Mouse (Mus musculus) ES-E14 (cell line): ENCODE measurements around the gene Uggt1. TPM values are rescaled to one million over a fixed set of nuclear protein-coding genes. Genes with fewer than 3 reads are reported as not detected.

Experiments
- DNase-seq: peaks from one replicate; pipeline ENCODE4 v3.0.0-alpha.2; 2013; ENCODE audit warnings: low read depth, low spot score
- H3K27ac ChIP-seq: 2 replicates; pipeline ENCODE4 v1.5.1; 2012; ENCODE audit warnings: low read depth, mild to moderate bottlenecking, low read length, moderate library complexity, mixed read lengths; ENCODE audit not compliant: poor library complexity, insufficient read depth, severe bottlenecking
- H3K36me3 ChIP-seq: 2 replicates; pipeline ENCODE4 v1.6.1; 2012; ENCODE audit warnings: mild to moderate bottlenecking, low read length, moderate library complexity, mixed read lengths; ENCODE audit not compliant: control insufficient read depth, poor library complexity, insufficient read depth, severe bottlenecking
- H3K4me1 ChIP-seq, 2 experiments: fragments of 150-350 bp in 1 of 2; sonication (generic) in 1 of 2; 2 replicates each; pipeline ENCODE4 v1.6.1; 2012; ENCODE audit warnings: low read length in 2 of 2, mild to moderate bottlenecking in 1 of 2, mixed read lengths in 1 of 2; ENCODE audit not compliant: control insufficient read depth in 2 of 2, insufficient read depth in 2 of 2, poor library complexity in 1 of 2
- H3K4me3 ChIP-seq, 2 experiments: fragments of 150-350 bp in 1 of 2; sonication (generic) in 1 of 2; 2 replicates each; pipeline ENCODE4 v1.5.1; 2012; ENCODE audit warnings: low read length in 2 of 2, low read depth in 1 of 2, mild to moderate bottlenecking in 1 of 2, mixed read lengths in 1 of 2; ENCODE audit not compliant: insufficient read depth in 1 of 2, poor library complexity in 1 of 2, severe bottlenecking in 1 of 2
- H3K9ac ChIP-seq: 2 replicates; pipeline ENCODE4 v1.6.1; 2012; ENCODE audit warnings: low read depth, mild to moderate bottlenecking, low read length, mixed read lengths; ENCODE audit not compliant: poor library complexity, insufficient read depth, severe bottlenecking
- H3K9me3 ChIP-seq: fragments of 150-350 bp; sonication (generic); 2 replicates; pipeline ENCODE4 v1.6.1; 2012; ENCODE audit warnings: low read depth, mild to moderate bottlenecking, low read length; ENCODE audit not compliant: control insufficient read depth, insufficient read depth
- CHD2 ChIP-seq: IDR thresholded peaks from 2 replicates; pipeline ENCODE4 v1.6.1; 2014; ENCODE audit warnings: mild to moderate bottlenecking, low read depth, low read length, inconsistent platforms
- HCFC1 ChIP-seq: IDR thresholded peaks from 2 replicates; pipeline ENCODE4 v1.6.1; 2012; ENCODE audit warnings: low read length, inconsistent platforms, borderline replicate concordance; ENCODE audit not compliant: insufficient read depth
- MAFK ChIP-seq: IDR thresholded peaks from 2 replicates; pipeline ENCODE4 v1.6.1; 2014; ENCODE audit warnings: mild to moderate bottlenecking, low read depth, low read length, inconsistent platforms; ENCODE audit not compliant: insufficient read depth
- ZC3H11A ChIP-seq: IDR thresholded peaks from 2 replicates; pipeline ENCODE4 v1.6.1; 2012; ENCODE audit warnings: low read depth, mild to moderate bottlenecking, inconsistent platforms, low read length, borderline replicate concordance
- ZNF384 ChIP-seq: IDR thresholded peaks from 2 replicates; pipeline ENCODE4 v1.6.1; 2012; ENCODE audit warnings: low read depth, low read length, inconsistent platforms
- in situ Hi-C, 2 experiments: fragments of 600-800 bp; cut with MboI; formaldehyde crosslinking; loops; one replicate each; pipeline ENCODE4 v1.15.1; 2025; ENCODE audit warnings: low sequenced_read_pairs in 2 of 2, inconsistent platforms in 1 of 2; ENCODE audit not compliant: unreplicated experiment in 2 of 2
- total RNA-seq: library from RNA; depleted of rRNA; stranded (reverse); fragments of 300-350 nt; gene quantifications from 2 replicates; pipeline ENCODE4 v1.2.3, GENCODE M21; 2012

The Uggt1 gene
- total RNA-seq, 1 experiment, result 136 TPM

DNA sequence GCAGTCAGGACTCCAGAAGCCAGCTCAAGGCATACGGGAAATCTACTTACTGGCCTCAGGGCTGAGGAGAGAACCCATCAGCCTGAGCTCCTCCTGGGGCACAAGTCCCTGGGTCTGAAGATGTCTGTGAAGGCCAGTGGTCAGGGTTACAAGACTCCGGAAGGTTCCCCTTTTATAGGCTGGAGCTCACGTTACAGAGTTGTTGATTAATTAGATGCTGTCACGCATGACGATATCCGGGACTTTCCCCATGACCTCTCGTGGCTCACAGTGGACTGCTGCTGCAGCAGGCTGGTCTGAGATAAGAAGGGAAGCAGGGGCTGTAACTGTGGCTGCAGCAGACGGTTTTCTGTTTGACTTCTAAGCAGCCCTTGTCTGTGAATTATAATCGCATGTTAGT, 28.8 kb upstream of the Uggt1 start:
- Histone ChIP-seq H3K4me1 (peaks cover 2 to 4% of the 10 kb centered on the region in 2 experiments; a peak in 2 of 4 replicates), H3K27ac (no peak overlapping the region), H3K36me3 (no peaks in the 10 kb centered on the region), H3K9me3 (no peaks in the 10 kb centered on the region), H3K4me3 (0 out of 4 replicates have a peak overlapping the region, but pooled peaks of 1 of the 2 experiments have one; percentile 26), H3K9ac (no peak overlapping the region)
- in situ Hi-C loops, result no loop called here
- no peak for DNase-seq
- TF ChIP-seq CHD2, result no peak
- TF ChIP-seq ZNF384, result no peak
- TF ChIP-seq ZC3H11A, result no peak
- TF ChIP-seq MAFK, result no peak
- TF ChIP-seq HCFC1, result no peak

DNA sequence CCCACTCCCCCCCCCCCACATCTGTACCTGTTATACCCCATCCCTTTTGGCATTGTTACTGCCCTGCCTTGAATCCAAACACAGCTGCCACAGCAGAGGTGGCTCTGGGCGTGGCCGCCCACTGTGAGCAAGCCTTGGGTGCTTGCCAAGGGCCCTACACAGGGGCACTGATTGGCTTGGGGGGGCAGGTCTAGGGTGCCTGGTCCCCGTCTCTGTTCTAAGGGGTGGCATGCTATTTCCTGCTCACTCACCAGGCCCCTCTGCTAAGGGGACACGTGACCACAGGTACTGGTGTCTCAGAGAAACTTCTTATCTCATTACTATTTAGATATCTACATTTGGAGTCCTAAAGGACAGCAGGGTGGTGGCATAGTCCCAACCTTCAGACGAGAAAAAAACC, 28.0 kb upstream of the Uggt1 start:
- in situ Hi-C loops, result no loop called here
- H3K9me3 ChIP-seq, result no peaks in the 10 kb centered on the region
- no peak for DNase-seq
- no peak overlapping the region for H3K4me3 ChIP-seq
- H3K9ac ChIP-seq, result no peak overlapping the region
- H3K27ac ChIP-seq, result no peak overlapping the region
- TF ChIP-seq ZC3H11A (no peak), CHD2 (no peak)
- no peaks in the 10 kb centered on the region for H3K36me3 ChIP-seq
- peaks cover 2 to 4% of the 10 kb centered on the region in 2 experiments; a peak in 2 of 4 replicates for H3K4me1 ChIP-seq

DNA sequence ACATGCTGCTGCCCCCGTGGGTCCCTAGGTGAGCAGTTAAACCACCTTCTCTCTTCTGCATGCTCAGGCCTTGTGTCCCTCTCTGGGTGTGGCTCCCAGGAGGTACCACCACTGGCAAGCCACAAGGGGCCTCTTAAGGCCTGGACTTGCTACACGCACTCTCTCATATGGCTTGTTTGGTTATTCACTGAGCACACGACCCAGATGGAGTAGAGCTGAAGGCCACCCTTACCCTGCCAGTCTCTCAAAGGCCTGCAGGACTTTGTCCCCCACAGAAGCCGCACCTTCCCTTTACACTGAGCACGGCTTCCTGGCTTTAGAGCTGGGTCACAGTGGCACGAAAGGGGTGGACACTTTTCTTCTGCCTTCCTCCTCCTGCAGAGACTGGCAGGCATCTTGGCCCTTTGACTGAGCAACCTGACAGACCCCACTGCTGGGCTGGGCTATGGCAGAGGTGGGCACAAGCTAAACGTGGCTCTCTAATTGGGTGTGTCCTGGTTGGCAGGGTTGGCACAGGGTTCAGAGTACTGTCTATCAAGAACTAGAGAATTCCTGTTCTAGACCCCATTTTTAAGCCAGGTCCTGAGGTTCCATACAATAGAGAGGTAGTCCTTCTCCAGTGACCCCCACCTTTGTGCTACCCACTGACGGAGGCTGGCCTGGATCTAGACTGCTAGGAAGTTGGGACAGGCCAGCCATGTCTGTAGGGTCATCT, 27.2 kb upstream of the Uggt1 start:
- TF ChIP-seq MAFK (no peak), ZC3H11A (no peak), CHD2 (no peak), ZNF384 (no peak), HCFC1 (no peak)
- H3K9me3 ChIP-seq, result no peaks in the 10 kb centered on the region
- in situ Hi-C loops, result no loop called here
- no peak overlapping the region for H3K4me3 ChIP-seq
- no peaks in the 10 kb centered on the region for H3K36me3 ChIP-seq
- no peak overlapping the region for H3K27ac ChIP-seq
- no peak overlapping the region for H3K9ac ChIP-seq
- H3K4me1 ChIP-seq, result peaks cover 2 to 4% of the 10 kb centered on the region in 2 experiments; a peak in 2 of 4 replicates
- no peak for DNase-seq

DNA sequence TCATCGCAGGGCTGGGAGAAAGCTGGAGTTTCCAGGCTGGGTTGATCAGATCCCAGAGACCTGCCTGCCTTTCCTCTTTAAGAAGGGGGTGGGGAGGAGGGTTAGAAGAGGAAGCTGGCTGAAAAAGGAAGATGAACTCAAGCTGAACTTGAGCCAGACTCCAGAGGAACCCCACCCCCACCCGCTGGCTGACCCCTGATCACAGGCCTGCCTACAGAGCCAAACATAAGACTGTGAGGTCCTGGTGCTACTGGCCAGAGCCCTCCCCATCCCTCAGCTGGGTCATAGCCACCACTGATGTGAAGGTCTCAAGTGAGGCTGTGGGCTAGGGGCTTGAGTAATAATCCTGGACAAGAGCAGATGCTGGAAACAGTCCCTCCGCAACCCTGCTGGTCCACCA, 26.1 kb upstream of the Uggt1 start:
- Histone ChIP-seq H3K9ac (no peak overlapping the region), H3K4me3 (no peak overlapping the region), H3K9me3 (no peaks in the 10 kb centered on the region), H3K4me1 (peaks cover 2 to 4% of the 10 kb centered on the region in 2 experiments; a peak in 2 of 4 replicates), H3K36me3 (no peaks in the 10 kb centered on the region), H3K27ac (no peak overlapping the region)
- in situ Hi-C loops, result no loop called here
- TF ChIP-seq ZNF384, result no peak
- no peak for TF ChIP-seq HCFC1
- TF ChIP-seq CHD2, result no peak
- no peak for TF ChIP-seq MAFK
- no peak for TF ChIP-seq ZC3H11A
- no peak for DNase-seq

DNA sequence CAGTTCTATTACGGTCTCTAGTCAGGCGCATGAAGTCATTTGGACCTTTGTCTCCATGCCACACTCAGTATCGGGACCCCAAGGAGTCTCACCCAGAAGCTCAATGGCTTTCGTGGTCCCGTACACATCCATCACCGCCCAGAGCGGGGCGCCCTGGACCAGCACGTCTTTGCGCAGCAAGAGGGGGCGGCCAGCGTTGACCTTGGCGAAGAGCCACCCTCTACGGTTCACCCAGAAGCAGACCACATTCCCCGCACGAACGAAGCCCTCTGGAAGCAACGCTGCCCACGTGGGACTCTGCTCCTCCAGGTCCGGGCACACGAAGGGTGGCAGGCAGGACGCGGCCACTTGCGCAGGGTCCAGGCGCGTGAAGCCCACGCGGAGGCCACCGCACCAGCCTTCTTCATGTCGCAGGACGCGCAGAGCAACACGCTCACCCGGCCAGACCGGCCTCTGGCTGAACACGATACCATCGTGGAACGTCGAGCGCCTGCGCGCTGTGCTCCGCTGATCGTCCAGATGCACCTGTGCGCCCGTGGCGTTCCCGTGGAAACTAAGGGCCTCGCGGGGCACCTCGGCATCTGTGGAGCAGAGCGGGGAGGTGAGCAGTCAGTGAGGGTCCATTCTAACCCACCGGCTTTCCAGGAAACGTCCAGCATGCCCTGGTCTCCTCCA, 24.7 kb upstream of the Uggt1 start:
- TF ChIP-seq MAFK (no peak), ZNF384 (no peak), ZC3H11A (no peak), CHD2 (no peak), HCFC1 (no peak)
- in situ Hi-C loops, result no loop called here
- H3K27ac ChIP-seq, result no peak overlapping the region
- H3K9me3 ChIP-seq, result no peaks in the 10 kb centered on the region
- H3K36me3 ChIP-seq, result no peaks in the 10 kb centered on the region
- H3K4me1 ChIP-seq, result peaks cover under 1 to 2% of the 10 kb centered on the region in 2 experiments; a peak in 2 of 4 replicates
- peak overlapping the region; percentile 40 for H3K9ac ChIP-seq
- peak overlapping the region; percentile 28 to 69 for H3K4me3 ChIP-seq
- no peak for DNase-seq
